ENCODE assay signal across 8 mouse cellular contexts in genomic region chr6:115609121-115609520, GRCm38 (mm10). TPM values are rescaled to one million over a fixed set of nuclear protein-coding genes. Genes with fewer than 3 reads are reported as not detected.
DNase-seq lines count a peak whose midpoint lies in the region; ATAC-seq and TF ChIP-seq lines count a peak whose summit lies in the region.
"Had no signal": no experiment of that assay in that cellular context is flagged by ENCODE, and none has a peak within 500 bp of the region (broad histone marks: within the 10 kb centered on the region; RNA-seq: fewer than 3 reads in every experiment).

No protein-coding gene starts in this region.

- TF ChIP-seq POLR2A in MEL (IDR thresholded peaks at IDR 0.05; ENCODE audit: control insufficient read depth in 1 of 2, insufficient read depth in 1 of 2, low read depth in 1 of 2, low read length in 2 of 2, poor library complexity in 1 of 2), result no peak

- no peaks in the 10 kb centered on the region for H3K4me1 ChIP-seq in MEL (ENCODE audit: control insufficient read depth in 1 of 2, insufficient read depth in 2 of 2, low read length in 2 of 2)

- no peaks in the 10 kb centered on the region for H3K9me3 ChIP-seq in MEL (replicated peaks; ENCODE audit: insufficient read depth, low read length)
- H3K9me3 ChIP-seq: neural tube, embryonic 13.5 days had no signal

- peak; percentile 49 for TF ChIP-seq CTCF in left cerebral cortex, adult 2 months (IDR thresholded peaks at IDR 0.05)
- TF ChIP-seq CTCF in MEL (IDR thresholded peaks at IDR 0.05 in 2 of 3, conservative IDR thresholded peaks at IDR 0.05 in 1 of 3; ENCODE audit: control insufficient read depth in 1 of 3, insufficient read depth in 1 of 3, low read depth in 2 of 3, low read length in 3 of 3, poor library complexity in 1 of 3, severe bottlenecking in 1 of 3), result peak; percentile 68 to 81 (median 68)

- TF ChIP-seq RAD21 in MEL (IDR thresholded peaks at IDR 0.05; ENCODE audit: low read depth, low read length), result peak; percentile 52

- no peaks in the 10 kb centered on the region for H3K27me3 ChIP-seq in MEL (ENCODE audit: control insufficient read depth in 1 of 2, insufficient read depth in 2 of 2, low read length in 2 of 2)
- H3K27me3 ChIP-seq: neural tube, embryonic 13.5 days had no signal

- DNase-seq in left cerebral cortex, adult 2 months (ENCODE audit: extremely low spot score in 1 of 2, low spot score in 2 of 2), result no peak
- no peak for DNase-seq in left cerebral cortex, postnatal 10 days (ENCODE audit: extremely low spot score in 1 of 2, low spot score in 2 of 2)
- peak; percentile 71 for DNase-seq in MEL (ENCODE audit: low read depth, low spot score)
- DNase-seq in embryo, embryonic 11 days, result peak; percentile 44
- DNase-seq in retina, postnatal 1 day, result peak; percentile 49
- no peak for DNase-seq in layer of hippocampus, adult 9-11 months

- peaks cover 2% of the 10 kb centered on the region; the same call in 1 of the 2 replicates for H3K79me2 ChIP-seq in MEL (ENCODE audit: control insufficient read depth, insufficient read depth, low read length, poor library complexity)

- H3K4me3 ChIP-seq in left cerebral cortex, adult 2 months, result no peak overlapping the region
- no peak overlapping the region for H3K4me3 ChIP-seq in MEL (ENCODE audit: control insufficient read depth in 1 of 2, insufficient read depth in 1 of 2, low read depth in 2 of 2, low read length in 2 of 2)
- H3K4me3 ChIP-seq: neural tube, embryonic 13.5 days had no signal

- TF ChIP-seq EP300 in MEL (IDR thresholded peaks at IDR 0.05; ENCODE audit: low read depth in 1 of 2, low read length in 2 of 2), result no peak

- ATAC-seq in monocyte, adult 5-6 weeks (replicated peaks; ENCODE audit: insufficient number of reproducible peaks, low FRiP score, low TSS enrichment, poor library complexity, severe bottlenecking), result no peak

- peaks cover 0 to 5% of the 10 kb centered on the region in 2 experiments; a peak in 2 of 4 replicates for H3K36me3 ChIP-seq in MEL (ENCODE audit: control insufficient read depth in 1 of 2, insufficient read depth in 2 of 2, low read length in 2 of 2)

- no peak overlapping the region for H3K9ac ChIP-seq in MEL (ENCODE audit: control insufficient read depth, low read depth, low read length, poor library complexity, severe bottlenecking)
- H3K9ac ChIP-seq: neural tube, embryonic 13.5 days had no signal

- intact Hi-C loops in left cerebral cortex, adult 2 months (cut with DNase I), result no loop called here
- intact Hi-C loops in left cerebral cortex, postnatal 10 days (cut with DNase I), result no loop called here

- H3K27ac ChIP-seq in left cerebral cortex, adult 2 months, result no peak overlapping the region
- no peak overlapping the region for H3K27ac ChIP-seq in MEL (ENCODE audit: control insufficient read depth, low read depth, low read length)
- H3K27ac ChIP-seq: neural tube, embryonic 13.5 days had no signal

TF ChIP-seq in MEL, 35 proteins besides CTCF, POLR2A, EP300 and RAD21:
- TF ChIP-seq MEF2A (IDR thresholded peaks at IDR 0.05; ENCODE audit: extremely low read depth, insufficient replicate concordance, low read depth, low read length, poor library complexity, severe bottlenecking) (no peak), ZC3H11A (IDR thresholded peaks at IDR 0.05; ENCODE audit: low read depth, low read length) (peak; percentile 62), SMC3 (IDR thresholded peaks at IDR 0.05; ENCODE audit: low read depth, low read length) (peak; percentile 78), ETS1 (IDR thresholded peaks at IDR 0.05; ENCODE audit: low read depth, low read length) (no peak), SIN3A (IDR thresholded peaks at IDR 0.05; ENCODE audit: low read length) (no peak), ZKSCAN1 (IDR thresholded peaks at IDR 0.05; ENCODE audit: low read depth, low read length) (no peak)

RNA-seq across cellular contexts. Expression of gene Mkrn2, which starts 7.4 kb away (rescaled TPM):
- total RNA-seq in left cerebral cortex, adult 2 months (2021), result 10 to 100 TPM; 28.5 to 38.3 TPM
- total RNA-seq in left cerebral cortex, postnatal 10 days (2021), result 10 to 100 TPM; 36.0 to 39.5 TPM
- 13.1 and 15.8 TPM in 2 replicates for total RNA-seq in MEL (2012; rRNA removed)
- 10 to 100 TPM in 1 of 2 experiments, not detected in 1; 38.1 TPM for polyA plus RNA-seq in MEL (2012; ENCODE audit: insufficient read depth in 1 of 2, insufficient read length in 2 of 2, low read depth in 1 of 2, low replicate concordance in 2 of 2, missing spikeins in 1 of 2)
- 8.5 to 18.5 TPM (median 9.1 TPM) in 3 replicates for total RNA-seq in monocyte, adult 5-6 weeks (2017)

RNA-seq across cellular contexts. Expression of gene Mkrn2os, which starts 16.7 kb away (rescaled TPM):
- total RNA-seq in left cerebral cortex, adult 2 months (2021), result not detected
- not detected for total RNA-seq in left cerebral cortex, postnatal 10 days (2021)
- not detected in 2 replicates for total RNA-seq in MEL (2012; rRNA removed)
- under 1 TPM in 1 of 2 experiments, not detected in 1; 0.46 TPM for polyA plus RNA-seq in MEL (2012; ENCODE audit: insufficient read depth in 1 of 2, insufficient read length in 2 of 2, low read depth in 1 of 2, low replicate concordance in 2 of 2, missing spikeins in 1 of 2)
- total RNA-seq in monocyte, adult 5-6 weeks (2017), result not detected in 3 replicates

Comparison
In these comparisons a context has a peak if more than half of its experiments do, and no peak if none do; other contexts are left out.
1. DNase-seq: peak in MEL (single experiment), embryo, embryonic 11 days (single experiment) and retina, postnatal 1 day (single experiment); none in left cerebral cortex, adult 2 months (0 of 2), left cerebral cortex, postnatal 10 days (0 of 2) and layer of hippocampus, adult 9-11 months (single experiment).